Mouse (Mus musculus) ZHBTc4 (cell line): ENCODE data around the gene Tmem80.

ENCODE experiments used
- DNase-seq: peaks from one replicate; pipeline ENCODE4 v3.0.0-alpha.2; 2011; ENCODE audit warnings: low read depth, low spot score

Gene Tmem80

GRCm38 (mm10) chr7:141356971-141357370 lies 29.4 kb downstream of the Tmem80 start:
- DNase-seq = peak; percentile 30

GRCm38 (mm10) chr7:141361510-141361909 lies 34.0 kb downstream of the Tmem80 start:
- peak; percentile 33 for DNase-seq

DNA sequence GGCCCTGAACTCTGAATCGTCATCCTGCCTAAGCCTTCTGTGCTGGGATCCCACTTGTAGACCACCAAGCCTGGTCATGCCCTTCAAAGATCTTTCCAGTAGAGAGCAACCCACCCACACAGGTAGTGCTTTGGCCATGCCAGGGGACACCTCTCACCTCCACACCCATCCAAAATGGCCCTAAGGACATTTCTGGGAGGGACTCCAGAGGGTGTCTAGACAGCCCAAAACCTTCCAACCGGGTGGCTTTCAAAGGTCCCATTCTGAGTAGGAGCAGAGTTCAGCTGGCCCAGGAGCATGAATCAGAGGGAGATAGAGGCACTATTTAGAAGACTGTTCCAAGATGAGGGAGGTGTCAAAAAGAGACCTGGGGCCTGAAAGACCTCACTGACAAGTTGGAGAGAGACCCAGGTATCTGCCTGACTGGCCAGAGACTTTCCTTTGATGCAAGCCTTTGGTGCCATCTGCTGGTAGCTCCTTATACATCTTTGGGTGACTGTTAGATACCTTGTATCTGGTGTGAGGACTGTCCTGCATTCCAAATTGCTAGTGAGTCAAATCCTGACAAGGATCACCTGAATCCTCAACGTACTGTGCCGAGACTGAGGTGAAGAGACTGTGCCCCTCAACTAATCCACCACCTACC lies 35.7 kb downstream of the Tmem80 start:
- DNase-seq = peak; percentile 85

DNA sequence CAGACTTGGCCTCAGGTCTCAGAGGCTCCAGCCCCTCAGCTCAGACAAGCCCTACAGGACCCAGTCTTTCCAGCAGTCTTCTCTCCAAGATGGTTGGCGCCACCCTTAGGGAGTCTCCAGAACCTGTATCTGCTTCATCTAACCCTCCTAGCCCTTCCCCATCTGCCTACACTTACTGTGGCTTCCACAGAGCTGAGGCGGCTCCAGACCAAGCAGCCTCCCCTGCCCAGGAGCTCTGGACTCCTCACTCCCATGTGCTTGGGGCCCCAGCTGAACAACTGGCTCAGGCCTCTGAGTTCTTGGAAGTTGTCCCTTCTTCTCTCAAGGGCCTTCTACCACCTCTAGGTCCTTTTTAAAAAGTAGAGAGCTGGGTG lies 36.2 kb downstream of the Tmem80 start:
- no peak for DNase-seq

GRCm38 (mm10) chr7:141364349-141365048 lies 37.0 kb downstream of the Tmem80 start:
- DNase-seq = no peak

- DNase-seq = no peak
Measured at GRCm38 (mm10) chr7:141365049-141365445, 37.5 kb downstream of the Tmem80 start.

DNA sequence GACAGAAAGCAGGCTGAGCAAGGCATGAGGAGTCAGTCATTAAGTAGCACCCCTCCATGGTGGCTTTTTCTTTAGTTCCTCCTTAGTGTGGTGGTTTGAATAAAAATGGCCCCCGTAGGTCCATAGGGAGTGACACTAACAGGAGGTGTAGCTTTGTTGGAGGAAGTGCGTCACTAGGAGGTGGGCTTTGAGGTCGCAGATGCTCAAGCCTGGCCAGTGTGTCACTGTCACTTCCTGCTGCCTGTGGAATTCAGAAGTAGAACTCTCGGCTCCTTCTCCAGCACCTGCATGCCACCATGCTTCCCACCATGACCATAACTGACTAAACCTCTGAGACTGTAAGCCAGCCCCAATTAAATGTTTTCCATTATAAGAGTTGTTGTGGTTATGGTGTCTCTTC lies 39.8 kb downstream of the Tmem80 start:
- DNase-seq = no peak

GRCm38 (mm10) chr7:141369918-141370317 lies 42.4 kb downstream of the Tmem80 start:
- DNase-seq = no peak

- DNase-seq = peak; percentile 23
Measured at GRCm38 (mm10) chr7:141371942-141372595, 44.5 kb downstream of the Tmem80 start.

GRCm38 (mm10) chr7:141373611-141374010 lies 46.1 kb downstream of the Tmem80 start:
- peak; percentile 94 for DNase-seq

GRCm38 (mm10) chr7:141374399-141374798 lies 46.9 kb downstream of the Tmem80 start:
- peak; percentile 27 for DNase-seq

- peak; percentile 53 for DNase-seq
Measured at GRCm38 (mm10) chr7:141379584-141379983, 52.0 kb downstream of the Tmem80 start.

GRCm38 (mm10) chr7:141381068-141381835 lies 53.7 kb downstream of the Tmem80 start:
- no peak for DNase-seq
